Mouse (Mus musculus) heart, embryonic 13.5 days (tissue): ENCODE results near the gene Katnal1. TPM values are rescaled to one million over a fixed set of nuclear protein-coding genes. Genes with fewer than 3 reads are reported as not detected.
A peak's percentile ranks its signal among the peaks of the same experiment; 100 is the strongest.

Experiments used
- ATAC-seq: fragments of 200-750 bp; cut with Nextera tagmentation; 2 replicates; pipeline ENCODE4 v1.8.0; 2017; ENCODE audit warnings: moderate TSS enrichment; ENCODE audit not compliant: insufficient number of reproducible peaks, low FRiP score, low TSS enrichment; ENCODE audit errors: extremely low read depth
- H3K27ac ChIP-seq: fragments of 300-500 bp; sonication (generic); replicated peaks from 2 replicates; pipeline ENCODE4 v1.5.1; 2015; ENCODE audit warnings: moderate library complexity, mild to moderate bottlenecking, inconsistent platforms
- H3K27me3 ChIP-seq: fragments of 300-500 bp; sonication (generic); replicated peaks from 2 replicates; pipeline ENCODE4 v1.6.1; 2015; ENCODE audit warnings: mild to moderate bottlenecking, inconsistent platforms
- H3K36me3 ChIP-seq: fragments of 300-500 bp; sonication (generic); 2 replicates; pipeline ENCODE4 v1.6.1; 2015; ENCODE audit warnings: mild to moderate bottlenecking, inconsistent platforms
- H3K4me1 ChIP-seq: fragments of 300-500 bp; sonication (generic); 2 replicates; pipeline ENCODE4 v1.6.1; 2015; ENCODE audit warnings: inconsistent platforms
- H3K4me2 ChIP-seq: fragments of 300-500 bp; sonication (generic); 2 replicates; pipeline ENCODE4 v1.6.1; 2015; ENCODE audit warnings: inconsistent platforms, mild to moderate bottlenecking, moderate library complexity
- H3K4me3 ChIP-seq: fragments of 300-500 bp; sonication (generic); 2 replicates; pipeline ENCODE4 v1.5.1; 2015; ENCODE audit warnings: moderate library complexity, mild to moderate bottlenecking, inconsistent platforms
- H3K9ac ChIP-seq: fragments of 300-500 bp; sonication (generic); 2 replicates; pipeline ENCODE4 v1.6.1; 2015; ENCODE audit warnings: inconsistent platforms, mild to moderate bottlenecking, moderate library complexity
- H3K9me3 ChIP-seq: fragments of 300-500 bp; sonication (generic); 2 replicates; pipeline ENCODE4 v1.6.1; 2016; ENCODE audit warnings: inconsistent platforms
- WGBS: fragments of 180-500 bp; shearing (Covaris S2); methylation state at CpG from one replicate; pipeline ENCODE4 v1.1.7; 2015; ENCODE audit warnings: mixed read lengths; 5-methylcytosine and 5-hydroxymethylcytosine counted together
- polyA plus RNA-seq: library from polyadenylated mRNA; unstranded; fragments of >200 nt; fragmentation: Nextera tagmentation; extraction: Ambion mirVana; gene quantifications from 2 replicates; pipeline ENCODE4 v1.2.1, GENCODE M21; 2015

Gene Katnal1
- polyA plus RNA-seq, 1 experiment from 2014 or later: 10.1 TPM

DNA sequence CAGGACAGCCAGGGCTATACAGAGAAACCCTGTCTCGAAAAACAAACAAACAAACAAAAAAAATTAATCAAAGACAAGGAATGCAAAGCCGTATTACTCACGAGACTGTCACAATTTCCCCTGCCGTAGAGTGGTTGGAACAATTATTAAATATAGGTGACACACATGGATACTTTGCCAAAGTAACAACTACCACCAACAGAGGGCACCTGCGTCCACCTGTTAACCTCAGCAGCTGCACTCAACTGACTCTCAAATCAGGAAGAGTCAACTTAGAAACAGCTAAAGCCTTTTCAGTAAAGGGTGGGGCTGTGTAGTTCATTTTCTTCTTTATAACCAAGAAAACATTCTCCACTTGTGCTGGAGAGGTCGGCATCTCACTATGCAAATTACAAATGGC, 24.3 kb downstream of the Katnal1 start:
- no peak for ATAC-seq

GRCm38 (mm10) chr5:148899361-148899760, 29.8 kb downstream of the Katnal1 start:
- no peak overlapping the region for H3K4me3 ChIP-seq
- 86% methylated on average over 7 of the region's 7 CpGs for WGBS
- peaks cover 38% of the 10 kb centered on the region for H3K36me3 ChIP-seq

More for the DNA sequence above, 24.3 kb downstream of the Katnal1 start:
- Histone ChIP-seq H3K27ac (no peak overlapping the region), H3K4me3 (no peak overlapping the region), H3K4me1 (peaks cover 25% of the 10 kb centered on the region), H3K9me3 (no peaks in the 10 kb centered on the region), H3K9ac (no peak overlapping the region), H3K36me3 (peaks cover 41% of the 10 kb centered on the region), H3K27me3 (no peaks in the 10 kb centered on the region), H3K4me2 (no peak overlapping the region)
- WGBS: 68% methylated on average over 6 of the region's 6 CpGs

DNA sequence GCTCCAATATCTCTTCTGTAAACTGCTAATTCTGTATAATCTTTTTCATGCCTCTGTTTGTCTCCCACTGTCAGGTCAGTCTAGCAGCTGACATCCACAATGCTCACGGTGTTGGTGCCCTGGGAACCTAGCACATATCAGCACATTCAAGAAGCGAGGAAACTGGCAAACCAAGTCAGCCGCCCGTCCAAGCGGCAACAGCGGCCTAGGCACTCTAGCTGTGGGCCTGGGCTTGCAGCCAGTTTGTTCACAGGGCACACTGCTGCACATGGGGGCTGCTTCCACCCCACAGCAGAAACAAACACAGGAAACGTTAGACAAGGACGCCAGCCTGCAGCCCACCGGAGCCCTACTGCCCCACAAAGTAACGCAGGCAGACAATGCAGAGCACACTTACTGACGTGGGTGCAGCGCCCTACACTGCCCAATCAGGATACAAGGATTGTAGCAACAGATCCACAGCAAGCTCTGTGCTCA, 31.1 kb downstream of the Katnal1 start:
- ATAC-seq: no peak
- Histone ChIP-seq H3K4me2 (no peak overlapping the region; the same call in 1 of the 2 replicates), H3K4me3 (no peak overlapping the region), H3K4me1 (peaks cover 15% of the 10 kb centered on the region), H3K36me3 (peaks cover 38% of the 10 kb centered on the region), H3K27me3 (no peaks in the 10 kb centered on the region), H3K9me3 (no peaks in the 10 kb centered on the region), H3K27ac (peak overlapping the region; percentile 39; the same call in 1 of the 2 replicates), H3K9ac (no peak overlapping the region)
- 61% methylated on average over 12 of the region's 12 CpGs for WGBS

More at GRCm38 (mm10) chr5:148899361-148899760, 29.8 kb downstream of the Katnal1 start:
- Histone ChIP-seq H3K27ac (no peak overlapping the region), H3K4me2 (no peak overlapping the region), H3K27me3 (no peaks in the 10 kb centered on the region), H3K9ac (no peak overlapping the region), H3K9me3 (no peaks in the 10 kb centered on the region), H3K4me1 (peaks cover 15% of the 10 kb centered on the region)
- no peak for ATAC-seq

GRCm38 (mm10) chr5:148897069-148897702, 31.9 kb downstream of the Katnal1 start:
- H3K27ac ChIP-seq: no peak overlapping the region
- no peak for ATAC-seq
- no peak overlapping the region for H3K4me2 ChIP-seq
- H3K4me1 ChIP-seq: peaks cover 15% of the 10 kb centered on the region
- no peaks in the 10 kb centered on the region for H3K9me3 ChIP-seq
- H3K36me3 ChIP-seq: peaks cover 41% of the 10 kb centered on the region
- no peak overlapping the region for H3K4me3 ChIP-seq
- no peak overlapping the region for H3K9ac ChIP-seq
- WGBS: 61% methylated on average over 14 of the region's 14 CpGs
- H3K27me3 ChIP-seq: no peaks in the 10 kb centered on the region

DNA sequence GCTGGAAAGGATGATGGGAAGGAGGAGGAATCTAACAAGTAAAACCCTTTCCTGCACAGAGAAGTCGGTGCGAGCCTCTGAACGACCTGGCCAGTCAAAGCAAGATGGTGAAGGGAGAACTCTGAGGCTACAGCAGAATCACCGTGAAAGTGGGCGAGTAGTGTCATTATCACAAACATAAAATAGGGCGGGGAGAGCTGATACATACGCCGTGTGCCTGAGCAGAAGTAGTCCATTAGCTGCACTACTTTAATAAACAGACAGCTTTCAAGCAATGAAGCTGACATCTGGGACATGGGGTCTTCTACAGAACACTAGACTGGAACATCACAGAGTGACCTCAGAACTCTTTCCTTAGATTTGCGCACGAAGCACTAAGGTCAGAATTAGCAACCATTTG, 32.6 kb downstream of the Katnal1 start:
- Histone ChIP-seq H3K4me2 (no peak overlapping the region), H3K4me3 (no peak overlapping the region), H3K9me3 (no peaks in the 10 kb centered on the region), H3K4me1 (peaks cover 15% of the 10 kb centered on the region), H3K27ac (no peak overlapping the region), H3K27me3 (no peaks in the 10 kb centered on the region), H3K9ac (no peak overlapping the region), H3K36me3 (peaks cover 43% of the 10 kb centered on the region)
- ATAC-seq: no peak
- WGBS: 79% methylated on average over 10 of the region's 10 CpGs

DNA sequence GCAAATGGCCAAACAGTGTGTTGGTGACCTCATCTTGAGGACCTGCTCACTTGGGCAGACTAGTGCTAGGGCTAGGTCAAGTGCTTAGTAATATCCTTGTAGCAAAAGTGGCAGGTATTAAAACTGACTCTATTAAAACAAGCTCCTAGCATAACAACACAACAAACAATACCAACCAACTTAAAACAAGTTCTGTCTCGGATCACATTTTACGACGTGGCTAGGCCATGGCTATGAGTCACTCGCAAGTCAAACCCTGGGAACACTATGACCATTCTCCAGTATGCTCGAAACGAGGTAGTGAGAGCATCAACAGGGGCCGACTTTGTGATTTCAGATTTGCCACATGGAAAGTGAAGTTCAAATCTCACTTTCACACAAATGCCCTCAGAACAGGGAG, 33.3 kb downstream of the Katnal1 start:
- Histone ChIP-seq H3K4me2 (no peak overlapping the region), H3K9ac (no peak overlapping the region), H3K27ac (no peak overlapping the region), H3K27me3 (no peaks in the 10 kb centered on the region), H3K36me3 (peaks cover 43% of the 10 kb centered on the region), H3K4me3 (no peak overlapping the region), H3K4me1 (peaks cover 15% of the 10 kb centered on the region), H3K9me3 (no peaks in the 10 kb centered on the region)
- 87% methylated on average over 7 of the region's 7 CpGs for WGBS
- ATAC-seq: no peak

DNA sequence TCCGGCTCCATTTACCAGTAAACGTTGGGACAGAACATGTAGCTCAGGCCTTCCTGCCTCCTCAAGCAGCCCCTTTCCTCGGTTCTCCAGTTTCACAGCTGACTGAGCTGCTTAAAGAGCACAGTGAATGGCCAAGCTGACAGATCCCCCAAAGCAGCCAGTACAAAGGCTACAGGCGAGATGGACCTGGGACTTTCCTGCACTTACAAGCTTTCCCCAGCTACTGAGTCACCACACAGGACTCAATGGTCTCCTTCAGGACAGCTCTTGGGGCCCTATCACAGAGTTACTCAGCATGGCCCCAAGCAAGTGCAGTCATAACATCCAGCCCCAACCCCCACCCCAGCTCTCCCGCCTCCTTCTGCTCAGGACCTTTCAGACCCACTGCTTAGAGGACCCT, 34.1 kb downstream of the Katnal1 start:
- Histone ChIP-seq H3K4me3 (no peak overlapping the region), H3K4me1 (peaks cover 15% of the 10 kb centered on the region), H3K36me3 (peaks cover 48% of the 10 kb centered on the region), H3K4me2 (no peak overlapping the region), H3K27ac (no peak overlapping the region), H3K9ac (no peak overlapping the region), H3K9me3 (no peaks in the 10 kb centered on the region), H3K27me3 (no peaks in the 10 kb centered on the region)
- 65% methylated on average over 5 of the region's 5 CpGs for WGBS
- ATAC-seq: no peak

DNA sequence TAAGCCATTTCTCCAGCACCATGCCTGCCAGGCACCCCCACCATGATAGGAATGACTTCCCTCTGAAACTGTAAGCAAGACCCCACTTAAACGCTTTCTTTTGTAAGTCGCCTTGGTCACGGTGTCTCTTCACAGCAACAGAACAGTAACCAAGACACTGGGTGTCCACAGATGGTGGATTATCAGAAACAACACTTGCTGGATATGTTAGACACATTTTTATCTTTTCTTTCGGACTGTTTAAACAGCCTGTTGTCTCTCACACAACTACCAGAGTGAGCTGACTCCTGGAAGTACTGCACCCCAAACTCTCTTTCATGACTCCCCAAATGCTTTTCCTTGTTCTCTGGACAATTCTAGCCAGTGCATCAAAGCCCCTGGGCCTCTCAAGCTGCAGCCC, 38.9 kb downstream of the Katnal1 start:
- Histone ChIP-seq H3K27ac (no peak overlapping the region), H3K9me3 (no peaks in the 10 kb centered on the region), H3K4me3 (no peak overlapping the region), H3K4me2 (no peak overlapping the region), H3K4me1 (0 out of 2 replicates have a peak, but pooled peaks cover 5% of the 10 kb centered on the region), H3K27me3 (no peaks in the 10 kb centered on the region), H3K36me3 (peaks cover 80% of the 10 kb centered on the region), H3K9ac (no peak overlapping the region)
- WGBS: 89% methylated on average over 4 of the region's 4 CpGs
- ATAC-seq: no peak

GRCm38 (mm10) chr5:148888032-148888431, 41.1 kb downstream of the Katnal1 start:
- Histone ChIP-seq H3K36me3 (peaks cover 84% of the 10 kb centered on the region), H3K4me1 (0 out of 2 replicates have a peak, but pooled peaks cover 5% of the 10 kb centered on the region), H3K27me3 (no peaks in the 10 kb centered on the region), H3K9me3 (no peaks in the 10 kb centered on the region), H3K27ac (no peak overlapping the region), H3K4me2 (no peak overlapping the region), H3K4me3 (no peak overlapping the region), H3K9ac (no peak overlapping the region)
- no peak for ATAC-seq
- 85% methylated on average over 6 of the region's 6 CpGs for WGBS

DNA sequence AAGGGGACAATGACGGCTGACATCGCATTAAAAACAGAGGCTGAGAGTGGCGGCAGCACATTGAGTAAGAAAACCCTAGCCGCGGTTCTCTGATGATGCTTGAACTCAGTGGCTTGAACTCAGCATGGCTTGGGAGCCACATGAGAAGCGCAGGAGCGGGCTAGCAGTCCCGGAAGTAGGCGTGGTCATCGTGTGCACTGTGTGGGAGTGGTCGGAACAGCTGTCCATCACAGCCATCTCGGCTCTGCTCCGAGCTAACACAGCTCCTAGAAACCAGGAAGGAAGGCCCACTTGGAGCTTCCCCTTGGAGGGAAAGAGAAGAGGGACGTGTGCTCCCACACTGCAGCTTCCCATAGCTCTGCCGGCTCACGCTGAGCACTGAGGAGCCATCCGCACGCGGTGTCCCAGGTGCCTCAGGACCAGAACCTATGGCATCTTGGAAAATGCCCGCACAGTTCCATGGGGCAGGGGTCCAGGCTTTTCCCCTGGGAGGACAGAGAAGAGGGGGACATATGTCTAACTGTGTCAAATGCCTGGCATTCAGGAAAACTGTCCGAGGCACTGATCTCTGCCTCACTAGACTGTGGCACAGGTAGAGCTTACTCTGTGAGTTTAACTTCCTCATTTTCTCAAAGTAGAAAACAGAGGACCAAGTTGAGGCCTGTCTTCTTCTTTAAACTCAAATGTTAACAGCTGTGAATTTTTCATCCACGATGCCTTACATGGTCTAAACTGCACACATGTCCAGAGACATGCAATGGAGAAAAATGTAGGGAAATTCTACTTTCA, 43.1 kb downstream of the Katnal1 start:
- Histone ChIP-seq H3K36me3 (peaks cover 72% of the 10 kb centered on the region), H3K4me1 (0 out of 2 replicates have a peak, but pooled peaks cover 5% of the 10 kb centered on the region), H3K9me3 (no peaks in the 10 kb centered on the region), H3K4me2 (peak overlapping the region; percentile 49), H3K4me3 (peak overlapping the region; percentile 14; the same call in 1 of the 2 replicates), H3K27me3 (no peaks in the 10 kb centered on the region), H3K9ac (no peak overlapping the region), H3K27ac (no peak overlapping the region)
- ATAC-seq: peak; percentile 25; the same call in 1 of the 2 replicates
- WGBS: 33% methylated on average over 22 of the region's 22 CpGs

- 0 out of 2 replicates have a peak, but pooled peaks cover 5% of the 10 kb centered on the region for H3K4me1 ChIP-seq
- H3K4me2 ChIP-seq: no peak overlapping the region
- H3K9me3 ChIP-seq: peaks cover 4% of the 10 kb centered on the region; the same call in 1 of the 2 replicates
- H3K27me3 ChIP-seq: no peaks in the 10 kb centered on the region
- 85% methylated on average over 8 of the region's 8 CpGs for WGBS
- no peak overlapping the region for H3K27ac ChIP-seq
- no peak overlapping the region for H3K4me3 ChIP-seq
- H3K9ac ChIP-seq: no peak overlapping the region
- H3K36me3 ChIP-seq: peaks cover 71% of the 10 kb centered on the region
- ATAC-seq: no peak
Observed at GRCm38 (mm10) chr5:148883671-148884070, 45.4 kb downstream of the Katnal1 start.
